ENCODE assay signal across 14 mouse cellular contexts in the genomic region with DNA sequence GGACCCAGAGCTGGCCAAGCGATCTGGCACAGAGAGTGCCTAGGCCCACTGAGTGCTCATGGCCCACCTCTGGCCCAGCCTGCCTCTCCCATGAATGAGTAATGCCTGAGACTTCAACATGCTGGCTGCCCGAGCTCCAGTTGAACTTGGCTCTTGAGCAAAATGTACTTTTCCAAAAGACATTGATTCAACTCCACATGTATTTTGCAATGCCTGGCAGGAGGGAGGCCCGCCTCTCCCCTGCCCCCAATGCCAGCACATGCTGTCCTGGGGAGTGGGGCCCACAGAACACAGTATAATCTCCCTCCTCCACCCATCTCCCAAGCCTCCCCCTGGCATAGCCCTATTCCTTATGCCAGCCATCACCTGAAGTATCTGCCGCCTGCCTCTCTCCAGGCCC. TPM values are rescaled to one million over a fixed set of nuclear protein-coding genes. Genes with fewer than 3 reads are reported as not detected.
DNase-seq lines count a peak whose midpoint lies in the region; ATAC-seq lines count a peak whose summit lies in the region.
"Had no signal": no experiment of that assay in that cellular context is flagged by ENCODE, and none has a peak within 500 bp of the region (broad histone marks: within the 10 kb centered on the region; RNA-seq: fewer than 3 reads in every experiment).

No protein-coding gene starts in this region.

- peaks cover 51% of the 10 kb centered on the region for H3K4me1 ChIP-seq in liver, embryonic 15.5 days (replicated peaks)
- H3K4me1 ChIP-seq in forebrain, embryonic 10.5 days, result peaks cover 14% of the 10 kb centered on the region

- no peaks in the 10 kb centered on the region for H3K27me3 ChIP-seq in liver, embryonic 15.5 days
- no peaks in the 10 kb centered on the region for H3K27me3 ChIP-seq in forebrain, embryonic 10.5 days (ENCODE audit: poor library complexity, severe bottlenecking)
- H3K27me3 ChIP-seq: Patski had no signal

- no peak overlapping the region for H3K4me2 ChIP-seq in liver, embryonic 15.5 days

- DNase-seq in heart, adult 11 months, result peak; percentile 98
- no peak for DNase-seq in heart, postnatal 4 days
- peak; percentile 54 to 77 for DNase-seq in urinary bladder, postnatal 36 days (ENCODE audit: low spot score in 2 of 2)
- DNase-seq in urinary bladder, postnatal 4 days (ENCODE audit: low spot score in 2 of 2), result no peak
- no peak for DNase-seq in cerebellum, postnatal 25 days
- no peak for DNase-seq in forebrain, embryonic 10.5 days (ENCODE audit: extremely low spot score, low spot score)
- no peak for DNase-seq in layer of hippocampus, adult 9-11 months
- DNase-seq: embryo, embryonic 11 days; kidney, postnatal 36 days; midbrain, embryonic 14.5 days had no signal

- H3K4me3 ChIP-seq in liver, embryonic 15.5 days (replicated peaks), result no peak overlapping the region
- no peak overlapping the region for H3K4me3 ChIP-seq in forebrain, embryonic 10.5 days

- H3K36me3 ChIP-seq in liver, embryonic 15.5 days (replicated peaks), result no peaks in the 10 kb centered on the region
- H3K36me3 ChIP-seq in forebrain, embryonic 10.5 days (replicated peaks), result peaks cover 69% of the 10 kb centered on the region

- H3K27ac ChIP-seq in liver, embryonic 15.5 days (replicated peaks), result peak overlapping the region; percentile 64
- H3K27ac ChIP-seq in forebrain, embryonic 10.5 days, result no peak overlapping the region

- WGBS in liver, embryonic 15.5 days (ENCODE audit: insufficient replicate concordance), result 63% methylated on average over 4 of the region's 4 CpGs
- 95% methylated on average over 4 of the region's 4 CpGs for WGBS in forebrain, embryonic 10.5 days

- no peak overlapping the region for H3K9ac ChIP-seq in liver, embryonic 15.5 days

- no peaks in the 10 kb centered on the region for H3K9me3 ChIP-seq in liver, embryonic 15.5 days (replicated peaks)
- H3K9me3 ChIP-seq in forebrain, embryonic 10.5 days, result no peaks in the 10 kb centered on the region

- ATAC-seq in liver, embryonic 15.5 days (ENCODE audit: insufficient read depth), result peak; percentile 38; the same call in 1 of the 2 replicates
- ATAC-seq: forebrain, embryonic 16.5 days; hindbrain, embryonic 16.5 days; Patski had no signal

RNA-seq across cellular contexts. Expression of a gene that starts 30.6 kb away (rescaled TPM):
- 10 to 100 TPM; 66.9 to 69.5 TPM for total RNA-seq in heart, postnatal 4 days (2021)
- polyA plus RNA-seq in liver, embryonic 15.5 days (2015; fragmentation: Nextera tagmentation; extraction: Ambion mirVana), result 29.6 and 31.2 TPM in 2 replicates
- 22.0 and 24.4 TPM in 2 replicates for polyA plus RNA-seq in forebrain, embryonic 10.5 days (2016; fragmentation: Nextera tagmentation; extraction: Ambion mirVana)

RNA-seq across cellular contexts. Expression of a gene that starts 31.2 kb away (rescaled TPM):
- total RNA-seq in heart, postnatal 4 days (2021), result 100 to 1,000 TPM; 109 to 115 TPM
- polyA plus RNA-seq in liver, embryonic 15.5 days (2015; fragmentation: Nextera tagmentation; extraction: Ambion mirVana), result 33.8 and 35.7 TPM in 2 replicates
- polyA plus RNA-seq in forebrain, embryonic 10.5 days (2016; fragmentation: Nextera tagmentation; extraction: Ambion mirVana), result 116 and 127 TPM in 2 replicates

Comparison
In these comparisons a context has a peak if more than half of its experiments do, and no peak if none do; other contexts are left out.
1. DNase-seq: peak in heart, adult 11 months (single experiment) and urinary bladder, postnatal 36 days (2 of 2); none in heart, postnatal 4 days (single experiment), urinary bladder, postnatal 4 days (0 of 2), cerebellum, postnatal 25 days (0 of 2), forebrain, embryonic 10.5 days (single experiment) and layer of hippocampus, adult 9-11 months (single experiment).